Mouse (Mus musculus): ENCODE data around the gene Fgf3.

- TF ChIP-seq EP300 (IDR thresholded peaks at IDR 0.05; ENCODE audit: low read depth), result no peak
- no peak for TF ChIP-seq CTCF (IDR thresholded peaks at IDR 0.05; ENCODE audit: low read depth)
Measured at GRCm38 (mm10) chr7:144795976-144796474, 41.9 kb upstream of the Fgf3 start.
